Mouse (Mus musculus): ENCODE measurements around the gene Stk17b.

Stk17b gene

DNA sequence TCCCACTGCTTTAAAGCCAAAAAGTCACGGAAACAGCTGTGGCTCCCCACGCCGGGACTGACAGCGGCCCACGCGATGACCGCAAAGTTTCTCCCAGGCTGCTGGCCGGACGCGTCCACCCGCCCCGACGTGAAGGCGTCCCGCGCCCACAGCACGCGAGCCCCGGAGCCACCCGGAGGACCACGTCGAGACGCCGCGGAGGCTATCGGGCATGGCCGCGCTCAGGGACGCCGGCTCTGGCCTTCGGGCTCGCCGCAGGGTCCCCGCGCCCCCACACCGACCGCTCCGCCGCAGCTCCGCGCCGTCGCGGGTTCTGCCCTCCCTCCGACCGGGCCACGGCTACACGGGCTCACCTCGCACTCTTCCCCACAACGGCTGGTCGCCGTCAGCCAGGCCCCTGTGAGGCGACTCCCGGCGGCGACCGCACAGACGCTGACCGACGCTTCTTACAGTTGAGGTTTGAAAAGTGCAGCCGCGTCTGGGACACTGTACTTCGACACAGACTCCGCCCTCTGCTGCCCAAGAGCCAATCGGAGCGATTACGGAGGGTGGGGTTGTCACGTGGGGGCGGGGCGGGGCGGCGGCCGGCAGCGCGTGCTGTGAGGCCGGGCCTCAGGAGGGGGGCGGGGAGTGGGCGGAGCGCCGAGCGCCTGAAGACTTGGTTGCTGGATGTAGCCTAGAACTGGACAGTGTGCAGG lies at the start of gene Stk17b:
TSS of gene Stk17b (minus strand) at position 504 of the 698 bp plus-strand sequence.
- in situ Hi-C loops (cut with MboI, MseI) = no loop called here

DNA sequence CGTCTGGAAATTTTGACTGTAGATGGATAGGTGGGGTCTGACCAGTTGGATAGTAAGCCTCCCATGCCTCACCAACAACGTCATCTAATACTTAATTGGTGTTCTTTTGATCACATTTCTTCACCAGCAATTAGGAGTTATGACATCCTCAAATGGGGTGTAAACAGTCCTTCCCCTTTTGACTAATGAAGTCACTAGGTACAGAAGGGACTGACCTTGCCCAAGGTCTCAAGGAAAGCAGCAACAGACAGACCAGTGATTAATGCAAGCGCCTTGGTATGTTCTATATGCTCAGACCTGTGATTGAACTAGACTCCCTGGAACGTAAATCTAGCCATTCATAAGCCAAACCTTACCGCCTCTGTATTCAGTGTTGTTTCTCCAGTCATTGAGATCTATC lies 45.3 kb upstream of the Stk17b start:
- in situ Hi-C loops (cut with MboI, MseI) = no loop called here

DNA sequence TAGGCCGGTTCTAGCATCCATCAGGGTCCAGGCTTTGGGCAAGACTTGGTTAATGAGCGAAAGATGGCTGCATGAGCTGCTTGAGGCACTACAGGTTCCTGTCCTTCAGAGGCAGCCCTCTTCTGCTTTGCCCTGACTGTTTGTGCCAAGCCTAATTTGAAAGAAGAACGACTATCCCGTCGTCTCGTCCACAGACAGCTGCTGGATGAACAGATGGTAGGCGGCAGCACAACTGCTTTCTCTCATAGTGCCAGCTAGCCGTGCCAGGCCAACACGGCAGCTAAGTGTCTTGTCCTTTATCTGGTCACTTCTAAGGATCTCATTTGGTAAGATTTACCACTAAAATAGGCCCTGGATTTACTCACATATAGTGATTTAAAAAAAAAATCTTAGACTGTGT lies 44.1 kb upstream of the Stk17b start:
- in situ Hi-C loops (cut with MboI, MseI) = no loop called here

DNA sequence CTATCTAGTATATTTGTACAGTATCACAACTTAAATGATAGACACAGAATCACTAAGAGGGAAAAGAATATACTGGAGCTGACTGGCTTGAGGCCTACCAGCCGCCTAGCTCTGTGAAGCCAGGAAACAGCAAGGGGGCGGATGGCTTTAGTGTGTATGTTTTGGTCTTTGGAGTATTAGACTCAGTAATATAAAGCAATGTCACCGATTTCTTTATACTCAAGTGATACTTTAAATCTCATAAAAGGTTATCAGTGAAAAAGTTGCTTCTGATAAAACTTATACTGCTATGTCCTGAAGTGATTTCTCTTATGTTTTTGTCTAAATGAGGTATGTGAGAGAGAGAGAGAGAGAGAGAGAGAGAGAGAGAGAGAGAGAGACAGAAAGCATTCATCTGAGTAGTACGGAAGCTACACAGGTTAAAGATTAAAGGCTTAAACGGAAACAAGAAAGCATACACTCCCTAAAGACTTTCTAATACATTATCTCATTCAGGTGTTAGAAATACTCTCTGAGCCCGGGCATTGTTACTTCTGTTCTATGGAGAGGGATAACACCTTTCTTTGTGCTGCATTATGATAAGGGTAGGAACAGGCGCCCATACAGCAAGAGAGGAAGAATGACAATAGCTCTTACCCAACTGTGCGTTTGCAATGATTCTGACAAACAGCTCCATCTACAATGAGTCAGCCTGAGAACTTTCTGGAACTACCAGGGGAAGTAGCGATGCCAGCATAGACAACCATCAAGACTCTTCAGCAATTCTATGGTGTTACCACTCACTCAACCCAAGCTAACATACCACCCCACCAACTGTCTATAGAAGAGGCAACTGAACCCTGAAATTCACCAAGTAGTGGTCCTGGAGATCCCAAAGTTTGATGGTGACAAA lies 39.7 kb upstream of the Stk17b start:
- in situ Hi-C loops (cut with MboI, MseI) = no loop called here

DNA sequence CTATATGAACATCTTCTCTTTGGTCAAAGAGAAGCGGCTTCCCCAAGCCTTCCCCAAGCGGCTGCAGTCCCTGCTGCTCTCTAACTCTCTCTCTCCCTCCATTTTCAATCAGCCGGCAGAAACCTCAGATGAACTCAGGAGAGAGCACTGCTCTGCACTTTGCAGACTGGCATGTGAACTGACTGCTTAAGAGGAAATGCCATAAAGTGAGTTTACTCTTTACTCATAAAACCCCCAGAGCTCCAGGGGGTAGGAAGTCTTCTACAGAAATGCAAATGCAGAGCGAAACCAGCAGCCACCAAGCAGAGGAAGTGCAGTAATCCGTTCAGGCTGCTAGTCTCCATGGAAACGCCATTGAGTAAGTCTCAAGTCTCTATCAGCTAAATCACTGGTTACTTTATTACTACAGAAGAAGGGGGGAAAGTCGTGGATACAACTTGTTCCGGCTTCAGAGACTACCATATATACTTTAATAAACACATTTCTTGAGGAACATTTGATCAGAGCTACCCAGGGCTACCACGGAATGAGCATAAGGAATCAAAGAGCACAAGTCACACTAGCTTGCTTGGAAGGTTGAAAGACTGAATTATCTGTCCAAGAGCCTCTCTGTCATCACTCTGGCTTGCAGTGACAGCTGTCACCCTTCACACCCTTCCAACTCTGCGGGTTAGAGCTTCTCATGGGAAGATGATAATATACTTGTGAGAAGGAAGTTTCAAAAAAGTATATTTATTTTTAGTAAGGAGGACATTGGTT lies 38.8 kb upstream of the Stk17b start:
- in situ Hi-C loops (cut with MboI, MseI) = no loop called here

DNA sequence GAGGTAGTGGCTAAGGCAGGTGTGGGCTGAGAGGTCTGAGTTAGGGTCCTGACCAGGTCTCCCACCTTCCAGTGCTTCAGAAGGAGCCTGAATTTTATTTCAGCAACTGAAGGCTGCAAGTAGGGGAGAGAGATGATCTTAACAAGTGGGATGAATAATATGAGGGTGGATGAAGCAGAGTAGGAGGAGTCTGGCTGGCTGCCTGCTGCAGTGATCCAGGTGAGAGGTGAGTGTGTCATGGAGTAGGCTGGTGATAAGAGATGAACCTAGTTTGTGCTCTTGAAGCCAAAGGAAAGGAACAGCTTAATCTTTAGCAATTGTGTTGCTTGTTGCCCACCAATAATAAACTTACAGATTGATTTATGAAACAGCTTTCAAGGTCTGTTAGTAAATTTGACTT lies 37.0 kb upstream of the Stk17b start:
- in situ Hi-C loops (cut with MboI, MseI) = no loop called here

DNA sequence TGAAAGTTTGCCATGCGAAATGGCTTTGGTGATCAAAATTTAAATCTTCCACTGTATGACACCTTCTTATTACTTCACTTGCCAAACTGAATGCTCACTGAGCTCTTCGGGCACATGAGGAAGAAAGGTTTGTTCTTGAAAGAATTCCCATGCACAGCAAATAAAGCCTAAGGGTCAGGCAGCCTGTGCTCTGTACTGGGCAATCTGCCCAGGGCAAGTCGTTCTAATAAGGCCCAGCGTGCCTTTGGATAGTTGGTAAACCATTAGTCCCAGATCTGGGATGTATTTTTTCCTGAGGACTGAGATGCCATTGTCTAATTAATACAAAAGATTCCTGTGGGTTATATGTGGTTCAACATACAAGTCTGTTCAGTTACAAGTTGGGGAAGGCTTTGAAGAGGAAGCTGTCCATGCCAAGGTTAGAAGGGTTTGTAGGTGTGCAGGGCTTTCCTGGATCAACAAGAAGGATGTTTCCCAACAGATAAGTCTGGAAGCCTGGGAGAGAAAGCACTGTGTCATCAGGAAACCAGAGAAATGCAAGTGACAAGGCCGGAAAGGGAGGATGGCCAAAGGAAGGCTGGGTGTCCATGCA lies 35.1 kb upstream of the Stk17b start:
- in situ Hi-C loops (cut with MboI, MseI) = no loop called here

DNA sequence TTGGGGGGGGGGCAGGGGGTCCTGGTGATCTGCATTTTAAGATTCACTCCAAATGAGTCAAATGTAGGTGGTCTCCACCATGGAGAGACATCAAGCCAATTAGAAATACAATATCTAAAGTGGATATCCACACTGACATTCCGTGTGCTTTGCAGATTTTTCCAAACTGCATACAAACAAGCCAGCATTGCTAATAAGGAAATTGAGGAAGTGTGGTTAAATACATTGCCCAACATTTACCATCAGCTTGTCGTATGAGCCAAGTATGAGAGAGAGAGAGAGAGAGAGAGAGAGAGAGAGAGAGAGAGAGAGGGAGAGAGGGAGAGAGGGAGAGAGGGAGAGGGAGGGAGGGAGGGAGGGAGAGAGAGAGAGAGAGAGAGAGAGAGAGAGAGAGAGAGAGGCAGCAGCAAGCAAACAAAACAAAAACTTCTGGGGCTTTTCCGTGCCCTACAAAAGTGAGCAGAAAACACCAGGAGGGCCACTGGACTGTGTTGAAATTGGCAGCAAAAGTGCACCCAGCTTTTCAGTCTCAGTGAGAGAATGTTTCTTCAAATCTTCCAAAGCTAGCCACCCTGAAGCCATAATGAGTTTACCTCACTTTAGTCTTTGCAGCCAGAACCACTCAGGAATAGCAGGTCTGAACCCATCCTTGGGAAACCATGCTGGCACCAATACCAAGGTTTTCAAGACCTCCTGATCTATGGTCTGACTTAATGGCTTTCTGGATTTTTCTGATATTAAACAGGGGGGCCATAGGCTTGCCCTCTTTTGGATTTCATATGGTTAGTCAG lies 33.2 kb upstream of the Stk17b start:
- in situ Hi-C loops (cut with MboI, MseI) = no loop called here

DNA sequence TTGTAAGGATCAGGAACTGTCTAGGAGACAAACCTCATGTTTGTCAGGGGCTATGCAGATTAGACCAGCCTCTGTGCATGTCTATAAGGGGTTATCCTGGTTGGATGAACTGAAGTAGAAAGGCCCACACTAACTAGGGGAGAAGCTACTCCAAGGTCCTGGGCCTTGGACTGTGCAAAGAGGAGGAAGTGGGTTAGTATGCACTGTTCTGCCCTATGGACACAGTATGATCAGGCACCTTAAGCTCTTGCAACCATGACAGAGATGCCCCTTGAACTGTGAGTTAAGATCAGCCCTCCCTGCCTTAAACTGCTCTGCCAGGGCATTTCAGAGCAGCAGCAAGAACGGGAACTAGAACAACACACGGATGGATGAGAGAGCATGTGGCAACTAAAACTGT lies 31.3 kb upstream of the Stk17b start:
- in situ Hi-C loops (cut with MboI, MseI) = no loop called here

DNA sequence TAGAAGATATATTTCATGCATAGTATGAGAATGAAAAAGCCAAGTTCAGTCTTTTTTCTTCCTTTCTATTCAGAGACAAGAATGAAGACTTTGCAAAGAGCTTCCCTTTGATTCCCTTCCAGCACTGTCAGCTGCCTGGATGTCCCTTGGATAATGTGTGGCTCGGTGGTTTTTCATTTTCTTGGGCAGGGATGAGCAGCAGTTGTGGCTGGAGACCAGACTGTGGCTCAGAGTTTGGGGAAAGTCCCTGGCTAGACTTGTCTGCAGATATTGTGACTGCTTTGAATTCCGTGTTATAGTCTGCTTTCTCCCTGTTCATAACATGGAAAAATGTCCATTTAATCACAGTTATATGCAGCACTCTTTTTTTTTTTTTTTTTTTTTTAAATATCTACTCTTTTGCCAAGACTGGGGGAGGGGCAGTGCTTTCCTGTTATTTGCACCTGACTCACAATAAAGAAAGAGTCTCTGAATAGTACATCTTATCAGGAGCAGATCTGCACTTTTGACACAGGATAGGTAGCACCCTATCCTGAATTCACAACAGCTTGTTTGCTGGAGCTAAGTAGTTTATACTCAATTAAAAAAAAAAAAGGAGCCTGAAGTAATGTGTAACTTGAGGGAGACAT lies 29.2 kb upstream of the Stk17b start:
- in situ Hi-C loops (cut with MboI, MseI) = no loop called here

DNA sequence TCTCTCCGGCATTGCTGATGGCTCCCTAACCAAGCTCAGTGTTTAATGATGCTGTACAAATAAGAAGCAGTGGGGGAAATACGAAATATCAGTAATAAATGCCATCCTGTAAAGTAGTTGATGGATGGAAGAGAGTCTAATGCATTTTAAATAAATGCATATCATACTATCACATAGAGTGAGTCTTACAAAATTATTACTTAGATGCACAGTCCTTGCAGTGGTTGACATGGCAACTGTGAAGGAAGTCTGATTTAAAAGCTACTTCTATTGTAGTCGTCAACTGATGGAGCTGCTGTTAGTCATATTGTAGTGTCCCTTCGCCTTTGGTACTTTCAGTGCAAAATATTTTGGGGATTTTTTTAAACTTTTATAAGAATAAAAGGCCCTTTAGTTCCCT lies 26.9 kb upstream of the Stk17b start:
- in situ Hi-C loops (cut with MboI, MseI) = no loop called here

DNA sequence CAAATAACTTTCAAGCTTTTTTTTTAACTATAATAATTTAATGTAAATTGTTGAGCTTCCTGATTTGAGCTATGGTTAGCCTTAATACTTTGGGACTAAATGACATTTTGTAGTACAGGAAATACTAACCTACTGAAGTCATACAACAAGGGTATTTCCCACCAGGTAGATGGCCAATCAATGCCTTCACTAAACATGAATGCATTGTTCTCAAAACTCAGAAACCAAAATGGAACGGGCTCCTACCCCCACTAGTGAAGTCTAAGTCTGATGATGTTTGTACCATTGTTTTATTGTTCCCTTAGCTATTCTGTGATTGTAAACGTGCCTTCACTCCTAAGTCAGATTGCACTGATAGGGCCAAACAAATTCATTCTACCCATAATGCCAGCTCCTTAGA lies 23.2 kb upstream of the Stk17b start:
- in situ Hi-C loops (cut with MboI, MseI) = no loop called here

DNA sequence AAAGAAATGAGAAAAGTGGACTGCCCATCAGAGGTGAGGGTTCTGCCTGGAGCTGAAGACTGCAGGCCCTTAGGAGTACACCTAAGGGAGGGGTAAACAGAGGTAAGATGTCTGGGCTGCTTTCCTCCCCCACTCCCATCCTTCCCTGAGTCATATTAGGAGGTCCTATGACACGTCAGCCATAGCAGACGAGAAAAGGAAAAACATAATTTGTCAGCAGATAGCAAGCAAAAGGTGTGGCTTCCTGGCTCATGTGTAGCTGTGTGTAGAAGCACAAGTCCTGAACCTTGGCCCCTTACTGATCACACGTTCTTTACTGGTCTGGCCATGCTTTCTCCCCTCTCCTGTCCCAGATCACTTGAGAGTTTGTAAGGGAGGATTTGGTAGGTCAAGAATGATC lies 12.8 kb upstream of the Stk17b start:
- in situ Hi-C loops (cut with MboI, MseI) = loop anchor here (5.0 kb wide), 1 partner anchor 44 kb away; no protein-coding TSS in a partner anchor

DNA sequence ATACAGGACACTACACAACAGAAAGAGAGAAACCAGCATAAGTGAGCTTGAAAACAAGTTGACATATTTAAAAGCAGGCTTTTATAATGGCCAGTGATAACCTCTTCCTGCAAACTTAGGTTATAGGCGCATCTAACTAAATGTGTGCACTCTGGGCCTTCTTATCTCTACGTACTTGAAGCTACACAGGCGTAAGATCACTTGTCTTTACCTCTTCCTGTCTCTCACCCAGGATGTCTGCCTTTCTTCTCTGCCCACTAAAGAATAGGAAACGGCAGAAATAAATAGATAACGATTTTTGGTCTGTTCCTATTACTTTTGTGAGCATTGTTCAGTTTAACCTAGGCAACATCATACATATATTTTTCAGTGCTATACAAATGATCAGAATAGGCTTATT lies 12.1 kb upstream of the Stk17b start:
- in situ Hi-C loops (cut with MboI, MseI) = loop anchor here (5.0 kb wide), 1 partner anchor 45 kb away; no protein-coding TSS in a partner anchor

DNA sequence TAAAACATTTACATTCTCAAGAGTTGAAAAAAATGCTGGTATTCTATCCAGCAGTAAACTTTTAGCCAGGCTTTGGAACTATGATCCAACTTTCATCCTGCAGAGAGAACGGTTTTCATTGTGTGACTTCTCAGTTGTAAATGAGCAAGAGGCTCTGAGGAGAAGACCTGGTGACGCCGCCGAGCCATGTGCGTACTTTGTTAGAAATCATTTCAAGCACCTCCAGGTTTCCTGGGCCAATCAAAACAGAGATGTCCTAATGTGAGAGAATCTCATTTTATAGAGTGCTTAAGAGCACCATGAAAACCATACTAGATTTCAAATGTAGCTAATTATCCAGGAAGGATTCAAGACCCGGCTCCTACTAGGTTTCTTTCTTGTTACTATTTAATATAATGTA lies 11.2 kb upstream of the Stk17b start:
- in situ Hi-C loops (cut with MboI, MseI) = loop anchor here (5.0 kb wide), 1 partner anchor 46 kb away; no protein-coding TSS in a partner anchor

DNA sequence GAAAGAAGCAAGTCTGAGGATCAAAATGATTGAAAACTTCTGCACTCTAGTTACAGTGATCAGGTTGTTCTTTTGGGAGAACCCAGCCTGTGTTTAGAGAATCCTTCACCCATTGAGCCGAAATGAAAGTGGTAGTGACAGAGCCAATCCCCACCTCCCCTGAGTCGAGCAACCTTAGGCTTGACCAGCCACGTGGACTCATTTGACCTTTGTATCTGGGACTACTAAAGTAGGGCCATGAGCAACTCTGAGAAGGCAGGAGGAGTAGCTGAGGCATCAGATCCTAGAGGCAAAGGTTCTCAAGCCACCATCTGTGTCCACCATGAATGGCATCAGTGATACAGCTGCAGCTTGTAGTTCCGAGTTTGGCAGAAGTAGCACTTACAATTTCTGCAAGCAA lies 10.6 kb upstream of the Stk17b start:
- in situ Hi-C loops (cut with MboI, MseI) = loop anchor here (5.0 kb wide), 1 partner anchor 47 kb away; no protein-coding TSS in a partner anchor

DNA sequence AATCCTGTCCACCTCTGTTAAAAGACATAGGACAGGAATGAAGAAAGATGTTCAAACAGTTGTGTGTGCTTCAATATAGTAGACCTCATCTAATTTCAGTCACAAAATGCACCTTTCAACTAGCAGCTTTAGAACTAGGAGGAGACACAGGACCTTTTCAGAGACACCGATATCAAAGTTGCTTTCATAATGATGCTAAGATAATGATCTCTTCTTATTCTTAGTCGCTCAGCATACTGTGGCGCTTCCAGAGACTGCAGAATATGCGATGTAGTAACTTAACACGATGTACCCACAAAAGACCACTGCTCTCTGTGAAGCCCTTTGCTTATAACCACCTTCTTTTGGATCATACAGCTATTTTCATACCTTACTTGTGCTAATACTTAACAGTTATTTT lies 10.1 kb upstream of the Stk17b start:
- in situ Hi-C loops (cut with MboI, MseI) = loop anchor here (5.0 kb wide), 1 partner anchor 47 kb away; no protein-coding TSS in a partner anchor

DNA sequence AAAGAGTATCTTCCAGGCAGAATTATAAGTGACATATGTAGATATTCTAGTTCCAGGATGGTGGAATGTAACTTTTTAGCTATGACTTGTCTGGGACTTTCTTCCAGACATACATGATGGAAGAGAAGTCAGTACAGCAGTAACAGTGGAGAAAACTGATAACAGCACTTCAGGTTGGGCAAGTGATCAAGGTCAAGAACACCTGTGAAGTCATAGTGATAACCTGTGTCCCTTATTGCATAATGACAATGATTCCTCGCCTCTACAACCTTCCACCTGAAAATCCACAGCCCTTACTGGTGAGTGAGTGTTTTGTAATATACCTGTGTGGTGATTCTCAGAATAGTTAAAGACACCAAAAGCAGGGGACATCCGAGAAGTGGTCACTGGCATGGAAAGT lies 9.3 kb upstream of the Stk17b start:
- in situ Hi-C loops (cut with MboI, MseI) = no loop called here

DNA sequence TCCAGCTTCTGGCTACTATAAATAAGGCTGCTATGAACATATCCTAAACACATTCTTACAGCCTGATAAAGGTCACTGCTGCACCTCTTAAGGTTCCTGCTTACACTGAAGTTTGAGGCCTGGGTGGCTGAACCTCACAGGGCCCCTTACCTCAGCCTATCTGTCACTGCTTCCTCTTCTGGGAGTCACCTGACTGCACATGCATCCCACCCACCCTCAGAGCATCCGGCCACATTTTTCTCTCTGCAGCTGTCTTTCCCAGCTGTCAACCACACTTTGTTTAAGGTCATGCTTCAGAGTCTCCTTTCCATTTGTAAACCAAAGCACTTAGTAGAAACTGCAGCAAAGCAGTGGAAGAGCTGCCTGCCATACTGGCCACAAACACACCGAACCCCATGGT lies 6.3 kb upstream of the Stk17b start:
- in situ Hi-C loops (cut with MboI, MseI) = no loop called here

DNA sequence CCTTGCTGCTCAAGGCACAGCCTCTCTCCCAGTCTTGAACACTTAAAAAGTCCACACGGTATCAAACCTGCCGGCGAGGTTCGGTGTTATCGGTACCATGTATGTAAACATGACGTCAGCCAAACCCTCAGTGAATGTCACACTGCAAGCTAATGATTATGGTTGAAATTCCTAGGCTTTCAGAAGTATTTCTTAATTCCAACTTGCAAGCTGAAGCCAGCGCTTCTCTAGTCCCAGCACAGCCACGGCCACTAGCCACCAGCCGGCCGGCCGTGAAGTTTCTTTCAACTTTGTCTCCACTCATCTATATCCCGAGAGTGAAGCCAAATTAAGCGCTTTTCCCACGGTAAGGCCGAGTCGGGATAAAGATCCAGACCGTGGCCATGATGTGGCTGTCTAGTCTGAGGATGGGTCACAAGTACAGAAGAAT lies 718 bp downstream of the Stk17b start:
- in situ Hi-C loops (cut with MboI, MseI) = no loop called here

All from regulatory T cell (primary cell).